Mouse (Mus musculus) lung, adult 2 months (tissue): ENCODE results near the gene Gm20765.

ENCODE experiments used
- CTCF ChIP-seq: fragments of 200-500 bp; IDR thresholded peaks from 2 replicates; pipeline ENCODE4 v1.5.1; 2011; ENCODE audit warnings: mild to moderate bottlenecking, low read length, control low read depth; ENCODE audit not compliant: insufficient read depth
- POLR2A ChIP-seq: fragments of 200-500 bp; IDR thresholded peaks from 2 replicates; pipeline ENCODE4 v1.6.1; 2011; ENCODE audit warnings: low read depth, mild to moderate bottlenecking, control low read depth, low read length, borderline replicate concordance; ENCODE audit errors: extremely low read depth

DNA sequence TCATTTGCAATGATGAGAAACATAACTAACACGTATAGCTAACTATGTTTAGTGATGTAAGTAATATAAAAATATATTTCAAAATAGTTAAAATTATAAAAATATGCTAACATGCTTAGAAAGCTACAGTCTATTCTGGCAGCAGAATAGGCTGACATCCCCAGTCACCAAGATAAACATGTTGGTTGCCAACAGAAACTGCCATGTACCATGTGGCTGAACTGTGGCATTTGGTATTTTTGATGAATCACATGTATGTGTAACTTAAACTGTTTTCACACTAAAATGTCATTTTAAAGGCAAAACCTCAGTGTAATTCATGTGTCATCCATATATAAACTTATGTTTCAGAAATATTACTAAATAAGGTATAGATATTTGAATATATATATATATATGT, 24.3 kb downstream of the Gm20765 start:
- no peak for TF ChIP-seq CTCF
- TF ChIP-seq POLR2A = no peak
